Mouse (Mus musculus): ENCODE measurements at regions not wholly inside any gene's neighbourhood (a gene's known extent, or its start where the extent isn't known, plus 50 kb on each side); places are given as distances from the start of the nearest gene placed in this dataset.

DNA sequence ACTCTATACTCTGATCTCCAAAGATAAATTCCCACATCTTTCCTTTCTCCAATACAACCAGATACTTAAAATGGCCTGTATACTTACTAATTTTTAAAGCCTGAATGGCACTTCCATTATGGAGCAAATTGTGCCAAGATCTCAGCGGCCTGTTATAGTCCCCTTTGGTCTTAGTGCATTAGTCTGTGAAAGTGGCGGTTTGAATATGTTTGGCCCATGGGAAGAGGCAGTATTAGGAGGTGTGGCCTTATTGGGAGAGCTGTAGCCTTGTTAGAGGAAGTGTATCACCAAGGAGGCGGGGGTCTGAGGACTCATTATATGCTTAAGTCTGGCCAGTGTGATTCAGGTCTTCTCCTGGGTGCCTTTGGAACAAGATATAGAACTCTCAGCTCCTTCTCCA is 127.3 kb downstream of the Diras2 start:
- Histone ChIP-seq H3K36me3 (ENCODE audit: insufficient read depth, low read length) (no peaks in the 10 kb centered on the region), H3K4me3 (replicated peaks; ENCODE audit: low read length) (no peak overlapping the region), H3K4me1 (replicated peaks; ENCODE audit: low read depth, low read length) (no peaks in the 10 kb centered on the region), H3K9me3 (ENCODE audit: low read length) (peaks cover 26% of the 10 kb centered on the region), H3K27me3 (ENCODE audit: insufficient read depth, low read length) (no peaks in the 10 kb centered on the region)
- TF ChIP-seq CTCF (conservative IDR thresholded peaks at IDR 0.05; ENCODE audit: low read length): no peak
- TF ChIP-seq NANOG (IDR thresholded peaks at IDR 0.05; ENCODE audit: borderline replicate concordance, low read length): no peak
- TF ChIP-seq POU5F1 (IDR thresholded peaks at IDR 0.05; ENCODE audit: borderline replicate concordance, low read length): no peak

DNA sequence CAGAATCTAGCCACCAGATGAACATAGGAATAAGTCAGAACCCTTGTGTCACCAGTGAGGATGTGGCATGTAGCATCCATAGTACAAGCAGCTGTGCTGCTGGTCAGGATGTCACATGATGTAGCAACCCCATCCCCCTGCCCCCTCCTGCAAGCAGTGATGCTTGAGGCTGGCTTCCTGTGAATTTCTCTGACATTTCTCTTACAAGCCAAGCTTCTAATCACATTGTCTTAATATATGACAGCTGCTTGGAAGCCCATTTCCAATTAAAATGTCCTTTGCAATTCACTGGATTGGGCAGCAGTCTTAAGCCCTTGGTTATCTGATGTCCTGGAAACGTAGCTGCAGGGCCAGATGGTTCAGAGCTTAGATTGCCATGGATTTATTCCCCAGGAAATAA is 114.8 kb downstream of the Diras2 start:
- H3K9me3 ChIP-seq (ENCODE audit: low read length): peaks cover 15% of the 10 kb centered on the region
- no peaks in the 10 kb centered on the region for H3K27me3 ChIP-seq (ENCODE audit: insufficient read depth, low read length)
- no peaks in the 10 kb centered on the region for H3K36me3 ChIP-seq (ENCODE audit: insufficient read depth, low read length)
- no peak for TF ChIP-seq POU5F1 (IDR thresholded peaks at IDR 0.05; ENCODE audit: borderline replicate concordance, low read length)
- TF ChIP-seq CTCF (conservative IDR thresholded peaks at IDR 0.05; ENCODE audit: low read length): no peak
- TF ChIP-seq NANOG (IDR thresholded peaks at IDR 0.05; ENCODE audit: borderline replicate concordance, low read length): no peak
- H3K4me3 ChIP-seq (replicated peaks; ENCODE audit: low read length): no peak overlapping the region
- no peaks in the 10 kb centered on the region for H3K4me1 ChIP-seq (replicated peaks; ENCODE audit: low read depth, low read length)

DNA sequence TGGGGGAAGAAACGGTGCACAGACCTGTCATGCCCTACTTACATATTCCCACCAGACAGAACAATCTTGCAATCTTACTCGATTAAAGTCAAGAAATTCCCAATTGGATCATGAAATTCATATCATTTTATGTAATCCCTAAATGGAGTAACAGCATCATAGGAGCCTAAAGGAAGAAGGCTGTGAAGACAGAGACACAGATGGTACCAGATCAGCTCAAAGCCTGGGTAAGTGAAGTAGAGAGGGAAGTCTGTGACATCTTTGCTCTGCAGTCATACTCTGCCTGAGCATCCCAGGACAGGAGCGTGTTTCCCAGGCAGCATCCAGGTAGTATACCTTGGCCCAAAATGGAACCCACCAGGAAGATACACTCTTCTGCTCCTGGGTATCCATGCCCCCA is 108.6 kb downstream of the Diras2 start:
- Histone ChIP-seq H3K27me3 (ENCODE audit: insufficient read depth, low read length) (no peaks in the 10 kb centered on the region), H3K4me1 (replicated peaks; ENCODE audit: low read depth, low read length) (no peaks in the 10 kb centered on the region), H3K9me3 (ENCODE audit: low read length) (no peaks in the 10 kb centered on the region), H3K4me3 (replicated peaks; ENCODE audit: low read length) (no peak overlapping the region), H3K36me3 (ENCODE audit: insufficient read depth, low read length) (no peaks in the 10 kb centered on the region)
- TF ChIP-seq POU5F1 (IDR thresholded peaks at IDR 0.05; ENCODE audit: borderline replicate concordance, low read length) (no peak), CTCF (conservative IDR thresholded peaks at IDR 0.05; ENCODE audit: low read length) (no peak), NANOG (IDR thresholded peaks at IDR 0.05; ENCODE audit: borderline replicate concordance, low read length) (no peak)

DNA sequence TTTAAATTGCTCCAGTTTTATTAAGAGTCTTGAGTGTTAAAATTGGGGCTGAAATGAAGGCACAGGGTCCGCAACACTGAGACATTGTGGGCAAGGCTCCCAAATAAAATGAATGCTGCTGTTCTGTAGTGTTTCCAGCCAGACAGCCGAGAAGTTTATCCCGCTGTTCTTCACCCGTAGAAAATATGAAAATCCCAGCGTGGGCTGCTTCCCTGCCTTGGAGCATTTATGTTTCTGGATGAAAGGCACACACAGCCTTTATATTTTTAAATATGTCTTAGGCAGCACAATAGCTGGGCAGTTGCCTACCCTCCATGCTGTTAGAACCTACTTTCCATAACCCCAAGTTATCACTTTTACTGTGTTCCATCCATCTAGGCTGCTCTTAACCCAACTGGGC is 102.6 kb downstream of the Diras2 start:
- no peaks in the 10 kb centered on the region; the same call in 1 of the 2 replicates for H3K9me3 ChIP-seq (ENCODE audit: low read length)
- no peaks in the 10 kb centered on the region for H3K4me1 ChIP-seq (replicated peaks; ENCODE audit: low read depth, low read length)
- H3K4me3 ChIP-seq (replicated peaks; ENCODE audit: low read length): no peak overlapping the region
- H3K36me3 ChIP-seq (ENCODE audit: insufficient read depth, low read length): no peaks in the 10 kb centered on the region
- H3K27me3 ChIP-seq (ENCODE audit: insufficient read depth, low read length): no peaks in the 10 kb centered on the region
- no peak for TF ChIP-seq POU5F1 (IDR thresholded peaks at IDR 0.05; ENCODE audit: borderline replicate concordance, low read length)
- no peak for TF ChIP-seq CTCF (conservative IDR thresholded peaks at IDR 0.05; ENCODE audit: low read length)
- TF ChIP-seq NANOG (IDR thresholded peaks at IDR 0.05; ENCODE audit: borderline replicate concordance, low read length): no peak

- H3K36me3 ChIP-seq (ENCODE audit: insufficient read depth, low read length): no peaks in the 10 kb centered on the region
- no peaks in the 10 kb centered on the region; the same call in 1 of the 2 replicates for H3K9me3 ChIP-seq (ENCODE audit: low read length)
- TF ChIP-seq POU5F1 (IDR thresholded peaks at IDR 0.05; ENCODE audit: borderline replicate concordance, low read length) (no peak), NANOG (IDR thresholded peaks at IDR 0.05; ENCODE audit: borderline replicate concordance, low read length) (no peak), CTCF (conservative IDR thresholded peaks at IDR 0.05; ENCODE audit: low read length) (no peak)
- no peaks in the 10 kb centered on the region for H3K4me1 ChIP-seq (replicated peaks; ENCODE audit: low read depth, low read length)
- H3K4me3 ChIP-seq (replicated peaks; ENCODE audit: low read length): no peak overlapping the region
- no peaks in the 10 kb centered on the region for H3K27me3 ChIP-seq (ENCODE audit: insufficient read depth, low read length)
Observed at GRCm38 (mm10) chr13:52436756-52437155, 94.3 kb downstream of the Diras2 start.

- Histone ChIP-seq H3K9me3 (ENCODE audit: low read length) (peaks cover 11% of the 10 kb centered on the region), H3K4me3 (replicated peaks; ENCODE audit: low read length) (no peak overlapping the region), H3K27me3 (ENCODE audit: insufficient read depth, low read length) (no peaks in the 10 kb centered on the region), H3K4me1 (replicated peaks; ENCODE audit: low read depth, low read length) (peaks cover 13% of the 10 kb centered on the region), H3K36me3 (ENCODE audit: insufficient read depth, low read length) (no peaks in the 10 kb centered on the region)
- TF ChIP-seq POU5F1 (IDR thresholded peaks at IDR 0.05; ENCODE audit: borderline replicate concordance, low read length): no peak
- no peak for TF ChIP-seq CTCF (conservative IDR thresholded peaks at IDR 0.05; ENCODE audit: low read length)
- no peak for TF ChIP-seq NANOG (IDR thresholded peaks at IDR 0.05; ENCODE audit: borderline replicate concordance, low read length)
Observed at GRCm38 (mm10) chr13:52445513-52445912, 85.6 kb downstream of the Diras2 start.

GRCm38 (mm10) chr13:52448902-52449301 is 82.2 kb downstream of the Diras2 start:
- H3K9me3 ChIP-seq (ENCODE audit: low read length): peaks cover 11% of the 10 kb centered on the region
- H3K27me3 ChIP-seq (ENCODE audit: insufficient read depth, low read length): no peaks in the 10 kb centered on the region
- H3K4me1 ChIP-seq (replicated peaks; ENCODE audit: low read depth, low read length): peaks cover 13% of the 10 kb centered on the region
- no peak overlapping the region for H3K4me3 ChIP-seq (replicated peaks; ENCODE audit: low read length)
- no peaks in the 10 kb centered on the region for H3K36me3 ChIP-seq (ENCODE audit: insufficient read depth, low read length)
- no peak for TF ChIP-seq CTCF (conservative IDR thresholded peaks at IDR 0.05; ENCODE audit: low read length)
- no peak for TF ChIP-seq POU5F1 (IDR thresholded peaks at IDR 0.05; ENCODE audit: borderline replicate concordance, low read length)
- TF ChIP-seq NANOG (IDR thresholded peaks at IDR 0.05; ENCODE audit: borderline replicate concordance, low read length): no peak

- Histone ChIP-seq H3K4me3 (replicated peaks; ENCODE audit: low read length) (no peak overlapping the region), H3K27me3 (ENCODE audit: insufficient read depth, low read length) (no peaks in the 10 kb centered on the region), H3K4me1 (replicated peaks; ENCODE audit: low read depth, low read length) (peaks cover 29% of the 10 kb centered on the region), H3K9me3 (ENCODE audit: low read length) (no peaks in the 10 kb centered on the region), H3K36me3 (ENCODE audit: insufficient read depth, low read length) (no peaks in the 10 kb centered on the region)
- TF ChIP-seq POU5F1 (IDR thresholded peaks at IDR 0.05; ENCODE audit: borderline replicate concordance, low read length): no peak
- TF ChIP-seq NANOG (IDR thresholded peaks at IDR 0.05; ENCODE audit: borderline replicate concordance, low read length): no peak
- no peak for TF ChIP-seq CTCF (conservative IDR thresholded peaks at IDR 0.05; ENCODE audit: low read length)
Observed at GRCm38 (mm10) chr13:52451486-52451885, 79.6 kb downstream of the Diras2 start.

- no peak for TF ChIP-seq NANOG (IDR thresholded peaks at IDR 0.05; ENCODE audit: borderline replicate concordance, low read length)
- TF ChIP-seq CTCF (conservative IDR thresholded peaks at IDR 0.05; ENCODE audit: low read length): no peak
- no peak for TF ChIP-seq POU5F1 (IDR thresholded peaks at IDR 0.05; ENCODE audit: borderline replicate concordance, low read length)
Observed at GRCm38 (mm10) chr13:52452291-52452690, 78.8 kb downstream of the Diras2 start.

More at GRCm38 (mm10) chr13:52452291-52452690, 78.8 kb downstream of the Diras2 start:
- H3K9me3 ChIP-seq (ENCODE audit: low read length): no peaks in the 10 kb centered on the region
- peaks cover 29% of the 10 kb centered on the region for H3K4me1 ChIP-seq (replicated peaks; ENCODE audit: low read depth, low read length)
- H3K27me3 ChIP-seq (ENCODE audit: insufficient read depth, low read length): no peaks in the 10 kb centered on the region
- H3K4me3 ChIP-seq (replicated peaks; ENCODE audit: low read length): no peak overlapping the region
- no peaks in the 10 kb centered on the region for H3K36me3 ChIP-seq (ENCODE audit: insufficient read depth, low read length)

All from E14TG2a.4 (cell line).